In genomic region chr9:110448857-110449617, GRCm38 (mm10) we compare ENCODE assay signal across 9 mouse cellular contexts. TPM values are rescaled to one million over a fixed set of nuclear protein-coding genes. Genes with fewer than 3 reads are reported as not detected.
DNase-seq lines count a peak whose midpoint lies in the region; ATAC-seq lines count a peak whose summit lies in the region.
"Had no signal": no experiment of that assay in that cellular context is flagged by ENCODE, and none has a peak within 500 bp of the region (broad histone marks: within the 10 kb centered on the region; RNA-seq: fewer than 3 reads in every experiment).

No protein-coding gene starts in this region.

- peaks cover 25% of the 10 kb centered on the region for H3K36me3 ChIP-seq in heart, embryonic 12.5 days
- peaks cover 6% of the 10 kb centered on the region; the same call in 1 of the 2 replicates for H3K36me3 ChIP-seq in liver, embryonic 11.5 days (ENCODE audit: control insufficient read depth, insufficient read depth, low read length)
- H3K36me3 ChIP-seq in stomach, embryonic 15.5 days, result 0 out of 2 replicates have a peak, but pooled peaks cover 12% of the 10 kb centered on the region

- ATAC-seq in heart, embryonic 12.5 days (ENCODE audit: insufficient number of reproducible peaks, low FRiP score), result peak; percentile 33; the same call in 1 of the 2 replicates
- peak; percentile 79 for ATAC-seq in liver, embryonic 11.5 days (replicated peaks; ENCODE audit: low FRiP score)
- ATAC-seq in stomach, embryonic 15.5 days (ENCODE audit: insufficient read depth, low FRiP score, low read depth), result peak; percentile 58; the same call in 1 of the 2 replicates

- H3K4me3 ChIP-seq in heart, embryonic 12.5 days, result no peak overlapping the region
- H3K4me3 ChIP-seq in liver, embryonic 11.5 days (ENCODE audit: low read depth, low read length), result no peak overlapping the region
- H3K4me3 ChIP-seq in stomach, embryonic 15.5 days (replicated peaks), result no peak overlapping the region
- H3K4me3 ChIP-seq: erythroblast, embryonic 14.5 days had no signal

- H3K9ac ChIP-seq in heart, embryonic 12.5 days, result no peak overlapping the region
- H3K9ac ChIP-seq in liver, embryonic 11.5 days (ENCODE audit: low read depth, low read length), result no peak overlapping the region
- no peak overlapping the region for H3K9ac ChIP-seq in stomach, embryonic 15.5 days

- H3K4me2 ChIP-seq in heart, embryonic 12.5 days, result no peak overlapping the region
- H3K4me2 ChIP-seq in liver, embryonic 11.5 days, result no peak overlapping the region
- no peak overlapping the region for H3K4me2 ChIP-seq in stomach, embryonic 15.5 days

- peak; percentile 90 for DNase-seq in CD4-positive, CD25-positive, alpha-beta regulatory T cell, adult 2 months (ENCODE audit: low read depth, low spot score)
- peak; percentile 72 for DNase-seq in brain, embryonic 18.5 days (ENCODE audit: low read depth, low spot score)
- DNase-seq in fat pad, adult 2 months (ENCODE audit: extremely low read depth, low read depth, low spot score), result peak; percentile 16
- DNase-seq in kidney, postnatal 10 days, result peak; percentile 85
- DNase-seq in liver, embryonic 11.5 days (ENCODE audit: low spot score), result peak; percentile 72
- DNase-seq in natural killer cell, adult 2 months (ENCODE audit: low spot score in 2 of 2), result peak; percentile 66 to 77

- H3K4me1 ChIP-seq in heart, embryonic 12.5 days (replicated peaks), result no peaks in the 10 kb centered on the region
- H3K4me1 ChIP-seq in liver, embryonic 11.5 days (replicated peaks; ENCODE audit: control insufficient read depth, insufficient read depth, low read length), result 0 out of 2 replicates have a peak, but pooled peaks cover 3% of the 10 kb centered on the region
- no peaks in the 10 kb centered on the region for H3K4me1 ChIP-seq in stomach, embryonic 15.5 days

- no peak overlapping the region for H3K27ac ChIP-seq in heart, embryonic 12.5 days (ENCODE audit: poor library complexity, severe bottlenecking)
- no peak overlapping the region for H3K27ac ChIP-seq in liver, embryonic 11.5 days (ENCODE audit: low read depth, low read length)
- no peak overlapping the region for H3K27ac ChIP-seq in stomach, embryonic 15.5 days

- H3K9me3 ChIP-seq in heart, embryonic 12.5 days (replicated peaks), result no peaks in the 10 kb centered on the region
- H3K9me3 ChIP-seq in liver, embryonic 11.5 days (ENCODE audit: control insufficient read depth, low read length), result no peaks in the 10 kb centered on the region
- H3K9me3 ChIP-seq in stomach, embryonic 15.5 days, result no peaks in the 10 kb centered on the region

- 32% methylated on average over 11 of the region's 11 CpGs for WGBS in heart, embryonic 12.5 days
- WGBS in liver, embryonic 11.5 days, result 29% methylated on average over 11 of the region's 11 CpGs
- 28% methylated on average over 11 of the region's 11 CpGs for WGBS in stomach, embryonic 15.5 days

- H3K27me3 ChIP-seq in heart, embryonic 12.5 days (replicated peaks), result no peaks in the 10 kb centered on the region
- no peaks in the 10 kb centered on the region for H3K27me3 ChIP-seq in liver, embryonic 11.5 days (replicated peaks; ENCODE audit: control insufficient read depth, insufficient read depth, low read length)
- no peaks in the 10 kb centered on the region for H3K27me3 ChIP-seq in stomach, embryonic 15.5 days (replicated peaks)

RNA-seq across cellular contexts. Expression of gene Klhl18, which starts 27.5 kb away (rescaled TPM):
- 9.8 and 10.2 TPM in 2 replicates for polyA plus RNA-seq in heart, embryonic 12.5 days (2016; fragmentation: Nextera tagmentation; extraction: Ambion mirVana)
- 7.1 TPM in 2 replicates for polyA plus RNA-seq in liver, embryonic 11.5 days (2014; fragmentation: Nextera tagmentation; extraction: Ambion mirVana)
- polyA plus RNA-seq in stomach, embryonic 15.5 days (2015; fragmentation: Nextera tagmentation; extraction: Ambion mirVana), result 7.4 and 7.7 TPM in 2 replicates

RNA-seq across cellular contexts. Expression of gene Kif9, which starts 27.7 kb away (rescaled TPM):
- polyA plus RNA-seq in heart, embryonic 12.5 days (2016; fragmentation: Nextera tagmentation; extraction: Ambion mirVana), result 0.74 and 0.86 TPM in 2 replicates
- polyA plus RNA-seq in liver, embryonic 11.5 days (2014; fragmentation: Nextera tagmentation; extraction: Ambion mirVana), result 0.66 and 1.0 TPM in 2 replicates
- 0.95 and 1.1 TPM in 2 replicates for polyA plus RNA-seq in stomach, embryonic 15.5 days (2015; fragmentation: Nextera tagmentation; extraction: Ambion mirVana)
- polyA plus RNA-seq: erythroblast, embryonic 14.5 days had no signal

RNA-seq across cellular contexts. Expression of gene Ngp, which starts 29.5 kb away (rescaled TPM):
- 0.26 and 0.65 TPM in 2 replicates for polyA plus RNA-seq in heart, embryonic 12.5 days (2016; fragmentation: Nextera tagmentation; extraction: Ambion mirVana)
- 16.6 and 19.0 TPM in 2 replicates for polyA plus RNA-seq in liver, embryonic 11.5 days (2014; fragmentation: Nextera tagmentation; extraction: Ambion mirVana)
- 62.1 and 64.5 TPM in 2 replicates for polyA plus RNA-seq in stomach, embryonic 15.5 days (2015; fragmentation: Nextera tagmentation; extraction: Ambion mirVana)

RNA-seq across cellular contexts. Expression of gene Ptpn23, which starts 41.0 kb away (rescaled TPM):
- polyA plus RNA-seq in heart, embryonic 12.5 days (2016; fragmentation: Nextera tagmentation; extraction: Ambion mirVana), result 13.6 and 14.0 TPM in 2 replicates
- polyA plus RNA-seq in liver, embryonic 11.5 days (2014; fragmentation: Nextera tagmentation; extraction: Ambion mirVana), result 13.2 and 13.6 TPM in 2 replicates
- polyA plus RNA-seq in stomach, embryonic 15.5 days (2015; fragmentation: Nextera tagmentation; extraction: Ambion mirVana), result 16.4 and 17.2 TPM in 2 replicates

Comparison
In these comparisons a context has a peak if more than half of its experiments do, and no peak if none do; other contexts are left out.
1. DNase-seq: peak in every context shown above with its lines; median percentile 90 in CD4-positive, CD25-positive, alpha-beta regulatory T cell, adult 2 months; 85 in kidney, postnatal 10 days; 72 in brain, embryonic 18.5 days; 72 in liver, embryonic 11.5 days; 72 in natural killer cell, adult 2 months; 16 in fat pad, adult 2 months.
2. RNA of gene Ngp, which starts 29.5 kb away (polyA plus RNA-seq): 62.1 to 64.5 TPM in stomach, embryonic 15.5 days and 16.6 to 19.0 TPM in liver, embryonic 11.5 days; 0.26 to 0.65 TPM in heart, embryonic 12.5 days; every median in the first group is over 10 times any median in the second.
3. Peak in every context shown above with its lines, with median percentiles within 50 percentile points of each other: ATAC-seq.